Mouse (Mus musculus): ENCODE measurements around the gene Maml1.
A peak's percentile ranks its signal among the peaks of the same experiment; 100 is the strongest.

The Maml1 gene

GRCm38 (mm10) chr11:50275568-50276151 lies 16.5 kb downstream of the Maml1 start:
- H3K4me1 ChIP-seq (replicated peaks; ENCODE audit: low read depth, low read length), result peaks cover 58% of the 10 kb centered on the region
- peaks cover 36% of the 10 kb centered on the region for H3K36me3 ChIP-seq (ENCODE audit: insufficient read depth, low read length)
- H3K27me3 ChIP-seq (ENCODE audit: insufficient read depth, low read length), result no peaks in the 10 kb centered on the region
- TF ChIP-seq NANOG (IDR thresholded peaks at IDR 0.05; ENCODE audit: borderline replicate concordance, low read length) (no peak), POU5F1 (IDR thresholded peaks at IDR 0.05; ENCODE audit: borderline replicate concordance, low read length) (no peak), CTCF (conservative IDR thresholded peaks at IDR 0.05; ENCODE audit: low read length) (no peak)
- H3K9me3 ChIP-seq (ENCODE audit: low read length), result no peaks in the 10 kb centered on the region
- no peak overlapping the region for H3K4me3 ChIP-seq (replicated peaks; ENCODE audit: low read length)

- Histone ChIP-seq H3K36me3 (ENCODE audit: insufficient read depth, low read length) (peaks cover 35% of the 10 kb centered on the region), H3K4me3 (replicated peaks; ENCODE audit: low read length) (no peak overlapping the region), H3K4me1 (replicated peaks; ENCODE audit: low read depth, low read length) (peaks cover 52% of the 10 kb centered on the region), H3K27me3 (ENCODE audit: insufficient read depth, low read length) (no peaks in the 10 kb centered on the region), H3K9me3 (ENCODE audit: low read length) (no peaks in the 10 kb centered on the region)
- TF ChIP-seq CTCF (conservative IDR thresholded peaks at IDR 0.05; ENCODE audit: low read length) (no peak), POU5F1 (IDR thresholded peaks at IDR 0.05; ENCODE audit: borderline replicate concordance, low read length) (no peak), NANOG (IDR thresholded peaks at IDR 0.05; ENCODE audit: borderline replicate concordance, low read length) (no peak)
Measured at GRCm38 (mm10) chr11:50275077-50275476, 17.0 kb downstream of the Maml1 start.

- no peaks in the 10 kb centered on the region for H3K27me3 ChIP-seq (ENCODE audit: insufficient read depth, low read length)
- TF ChIP-seq CTCF (conservative IDR thresholded peaks at IDR 0.05; ENCODE audit: low read length) (no peak), NANOG (IDR thresholded peaks at IDR 0.05; ENCODE audit: borderline replicate concordance, low read length) (no peak), POU5F1 (IDR thresholded peaks at IDR 0.05; ENCODE audit: borderline replicate concordance, low read length) (no peak)
- peaks cover 34% of the 10 kb centered on the region for H3K4me1 ChIP-seq (replicated peaks; ENCODE audit: low read depth, low read length)
- peaks cover 36% of the 10 kb centered on the region for H3K36me3 ChIP-seq (ENCODE audit: insufficient read depth, low read length)
- no peaks in the 10 kb centered on the region for H3K9me3 ChIP-seq (ENCODE audit: low read length)
- no peak overlapping the region for H3K4me3 ChIP-seq (replicated peaks; ENCODE audit: low read length)
Measured at GRCm38 (mm10) chr11:50272819-50273218, 19.3 kb downstream of the Maml1 start.

GRCm38 (mm10) chr11:50269885-50270284 lies 22.2 kb downstream of the Maml1 start:
- Histone ChIP-seq H3K9me3 (ENCODE audit: low read length) (no peaks in the 10 kb centered on the region), H3K36me3 (ENCODE audit: insufficient read depth, low read length) (peaks cover 51% of the 10 kb centered on the region), H3K27me3 (ENCODE audit: insufficient read depth, low read length) (no peaks in the 10 kb centered on the region), H3K4me3 (replicated peaks; ENCODE audit: low read length) (no peak overlapping the region), H3K4me1 (replicated peaks; ENCODE audit: low read depth, low read length) (peaks cover 42% of the 10 kb centered on the region)
- TF ChIP-seq NANOG (IDR thresholded peaks at IDR 0.05; ENCODE audit: borderline replicate concordance, low read length) (no peak), CTCF (conservative IDR thresholded peaks at IDR 0.05; ENCODE audit: low read length) (no peak), POU5F1 (IDR thresholded peaks at IDR 0.05; ENCODE audit: borderline replicate concordance, low read length) (no peak)

- H3K4me1 ChIP-seq (replicated peaks; ENCODE audit: low read depth, low read length), result peaks cover 40% of the 10 kb centered on the region
- H3K27me3 ChIP-seq (ENCODE audit: insufficient read depth, low read length), result no peaks in the 10 kb centered on the region
- TF ChIP-seq CTCF (conservative IDR thresholded peaks at IDR 0.05; ENCODE audit: low read length), result peak; percentile 81
- TF ChIP-seq POU5F1 (IDR thresholded peaks at IDR 0.05; ENCODE audit: borderline replicate concordance, low read length), result no peak
- no peak for TF ChIP-seq NANOG (IDR thresholded peaks at IDR 0.05; ENCODE audit: borderline replicate concordance, low read length)
- no peak overlapping the region for H3K4me3 ChIP-seq (replicated peaks; ENCODE audit: low read length)
- peaks cover 53% of the 10 kb centered on the region for H3K36me3 ChIP-seq (ENCODE audit: insufficient read depth, low read length)
- no peaks in the 10 kb centered on the region for H3K9me3 ChIP-seq (ENCODE audit: low read length)
Measured at GRCm38 (mm10) chr11:50269163-50269562, 22.9 kb downstream of the Maml1 start.

GRCm38 (mm10) chr11:50266997-50267396 lies 25.1 kb downstream of the Maml1 start:
- peaks cover 64% of the 10 kb centered on the region for H3K36me3 ChIP-seq (ENCODE audit: insufficient read depth, low read length)
- H3K4me3 ChIP-seq (replicated peaks; ENCODE audit: low read length), result no peak overlapping the region; the same call in 1 of the 2 replicates
- TF ChIP-seq POU5F1 (IDR thresholded peaks at IDR 0.05; ENCODE audit: borderline replicate concordance, low read length), result no peak
- TF ChIP-seq CTCF (conservative IDR thresholded peaks at IDR 0.05; ENCODE audit: low read length), result no peak
- TF ChIP-seq NANOG (IDR thresholded peaks at IDR 0.05; ENCODE audit: borderline replicate concordance, low read length), result no peak
- no peaks in the 10 kb centered on the region for H3K9me3 ChIP-seq (ENCODE audit: low read length)
- peaks cover 39% of the 10 kb centered on the region for H3K4me1 ChIP-seq (replicated peaks; ENCODE audit: low read depth, low read length)
- H3K27me3 ChIP-seq (ENCODE audit: insufficient read depth, low read length), result no peaks in the 10 kb centered on the region

- H3K9me3 ChIP-seq (ENCODE audit: low read length), result no peaks in the 10 kb centered on the region
- H3K27me3 ChIP-seq (ENCODE audit: insufficient read depth, low read length), result no peaks in the 10 kb centered on the region
- TF ChIP-seq NANOG (IDR thresholded peaks at IDR 0.05; ENCODE audit: borderline replicate concordance, low read length) (no peak), POU5F1 (IDR thresholded peaks at IDR 0.05; ENCODE audit: borderline replicate concordance, low read length) (no peak), CTCF (conservative IDR thresholded peaks at IDR 0.05; ENCODE audit: low read length) (no peak)
- H3K4me1 ChIP-seq (replicated peaks; ENCODE audit: low read depth, low read length), result peaks cover 42% of the 10 kb centered on the region
- H3K4me3 ChIP-seq (replicated peaks; ENCODE audit: low read length), result peak overlapping the region; percentile 26; the same call in 1 of the 2 replicates
- peaks cover 74% of the 10 kb centered on the region for H3K36me3 ChIP-seq (ENCODE audit: insufficient read depth, low read length)
Measured at GRCm38 (mm10) chr11:50265931-50266330, 26.2 kb downstream of the Maml1 start.

- TF ChIP-seq NANOG (IDR thresholded peaks at IDR 0.05; ENCODE audit: borderline replicate concordance, low read length), result no peak
- TF ChIP-seq CTCF (conservative IDR thresholded peaks at IDR 0.05; ENCODE audit: low read length), result no peak
- no peak for TF ChIP-seq POU5F1 (IDR thresholded peaks at IDR 0.05; ENCODE audit: borderline replicate concordance, low read length)
- peaks cover 61% of the 10 kb centered on the region for H3K4me1 ChIP-seq (replicated peaks; ENCODE audit: low read depth, low read length)
- no peaks in the 10 kb centered on the region for H3K9me3 ChIP-seq (ENCODE audit: low read length)
Measured at GRCm38 (mm10) chr11:50263198-50263597, 28.9 kb downstream of the Maml1 start.

GRCm38 (mm10) chr11:50262020-50262419 lies 30.1 kb downstream of the Maml1 start:
- TF ChIP-seq CTCF (conservative IDR thresholded peaks at IDR 0.05; ENCODE audit: low read length) (no peak), NANOG (IDR thresholded peaks at IDR 0.05; ENCODE audit: borderline replicate concordance, low read length) (no peak), POU5F1 (IDR thresholded peaks at IDR 0.05; ENCODE audit: borderline replicate concordance, low read length) (no peak)
- H3K36me3 ChIP-seq (ENCODE audit: insufficient read depth, low read length), result peaks cover 98% of the 10 kb centered on the region
- H3K27me3 ChIP-seq (ENCODE audit: insufficient read depth, low read length), result no peaks in the 10 kb centered on the region
- H3K9me3 ChIP-seq (ENCODE audit: low read length), result no peaks in the 10 kb centered on the region
- H3K4me3 ChIP-seq (replicated peaks; ENCODE audit: low read length), result no peak overlapping the region
- peaks cover 54% of the 10 kb centered on the region for H3K4me1 ChIP-seq (replicated peaks; ENCODE audit: low read depth, low read length)

More at GRCm38 (mm10) chr11:50263198-50263597, 28.9 kb downstream of the Maml1 start:
- Histone ChIP-seq H3K4me3 (replicated peaks; ENCODE audit: low read length) (no peak overlapping the region), H3K27me3 (ENCODE audit: insufficient read depth, low read length) (no peaks in the 10 kb centered on the region), H3K36me3 (ENCODE audit: insufficient read depth, low read length) (peaks cover 96% of the 10 kb centered on the region)

Measured in E14TG2a.4 (cell line).